Mouse (Mus musculus): ENCODE measurements around the gene Ankrd28. TPM values are rescaled to one million over a fixed set of nuclear protein-coding genes. Genes with fewer than 3 reads are reported as not detected.
A peak's percentile ranks its signal among the peaks of the same experiment; 100 is the strongest.

Ankrd28 gene
- total and polyA plus RNA-seq, 3 experiments: 6.6 to 27.7 (median 22.1) TPM

DNA sequence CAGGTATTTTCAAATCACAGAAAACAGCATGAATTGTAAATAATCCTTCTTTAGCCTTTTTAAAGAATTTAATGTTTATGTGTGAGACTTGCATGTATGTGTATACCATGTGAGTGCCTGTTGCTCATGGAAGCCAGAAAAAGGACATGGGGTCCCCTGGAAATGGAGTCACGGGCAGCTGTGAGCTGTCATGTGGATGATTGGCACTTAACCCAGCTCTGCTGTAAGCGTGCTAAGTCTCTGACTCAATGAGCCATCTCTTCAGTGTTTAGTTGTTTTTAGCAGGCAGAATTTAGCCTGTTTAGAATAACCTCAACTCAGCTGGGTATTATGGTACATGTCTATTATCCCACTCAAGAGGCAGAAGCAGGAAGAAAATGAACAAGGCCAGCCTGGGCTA is 43.5 kb downstream of the Ankrd28 start:
- Histone ChIP-seq H3K79me2 (replicated peaks; ENCODE audit: control insufficient read depth, insufficient read depth, low read length) (no peaks in the 10 kb centered on the region; the same call in 1 of the 2 replicates), H3K4me1 (ENCODE audit: control insufficient read depth, insufficient read depth, low read length) (no peaks in the 10 kb centered on the region; the same call in 1 of the 2 replicates), H3K9ac (ENCODE audit: low read depth, low read length) (no peak overlapping the region), H3K36me3 (ENCODE audit: control insufficient read depth, insufficient read depth, low read length) (peaks cover under 1% of the 10 kb centered on the region), H3K27me3 (ENCODE audit: control insufficient read depth, insufficient read depth, low read length) (no peaks in the 10 kb centered on the region), H3K27ac (no peak overlapping the region), H3K4me3 (no peak overlapping the region)
- TF ChIP-seq CTCF (IDR thresholded peaks at IDR 0.05) (no peak), POLR2A (IDR thresholded peaks at IDR 0.05; ENCODE audit: insufficient read depth, low read depth, low read length) (no peak), EP300 (IDR thresholded peaks at IDR 0.05; ENCODE audit: insufficient read depth, low read depth, low read length) (no peak)
- intact Hi-C loops (cut with DNase I): no loop called here
- 63% methylated on average over 2 of the region's 2 CpGs for WGBS
- DNase-seq: no peak

DNA sequence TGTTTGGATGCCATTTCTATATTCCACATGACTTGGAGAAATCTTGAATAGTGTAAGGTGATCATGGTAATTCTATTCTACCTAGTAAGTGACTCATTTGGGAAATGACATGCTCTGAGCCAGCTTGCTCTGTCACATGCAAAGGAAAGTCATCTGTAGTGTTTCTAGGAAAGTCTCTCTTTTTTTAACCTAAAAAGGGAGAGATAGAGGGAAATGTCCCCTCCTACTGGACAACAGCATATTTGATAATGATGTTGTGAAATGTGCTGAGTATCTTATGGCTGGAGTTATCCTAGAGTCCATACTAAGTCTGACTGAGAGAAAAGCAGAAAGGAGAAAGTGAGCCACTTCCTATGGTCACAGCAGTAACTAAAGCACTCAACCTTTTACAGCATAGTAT is 44.8 kb downstream of the Ankrd28 start:
- no peak for DNase-seq
- TF ChIP-seq POLR2A (IDR thresholded peaks at IDR 0.05; ENCODE audit: insufficient read depth, low read depth, low read length): no peak
- peak; percentile 49 for TF ChIP-seq CTCF (IDR thresholded peaks at IDR 0.05)
- no peak for TF ChIP-seq EP300 (IDR thresholded peaks at IDR 0.05; ENCODE audit: insufficient read depth, low read depth, low read length)
- intact Hi-C loops (cut with DNase I): no loop called here
- Histone ChIP-seq H3K4me1 (ENCODE audit: control insufficient read depth, insufficient read depth, low read length) (peaks cover 2% of the 10 kb centered on the region), H3K36me3 (ENCODE audit: control insufficient read depth, insufficient read depth, low read length) (peaks cover 5% of the 10 kb centered on the region), H3K27me3 (ENCODE audit: control insufficient read depth, insufficient read depth, low read length) (no peaks in the 10 kb centered on the region), H3K9ac (ENCODE audit: low read depth, low read length) (no peak overlapping the region), H3K4me3 (no peak overlapping the region), H3K27ac (no peak overlapping the region), H3K79me2 (replicated peaks; ENCODE audit: control insufficient read depth, insufficient read depth, low read length) (no peaks in the 10 kb centered on the region; the same call in 1 of the 2 replicates)

DNA sequence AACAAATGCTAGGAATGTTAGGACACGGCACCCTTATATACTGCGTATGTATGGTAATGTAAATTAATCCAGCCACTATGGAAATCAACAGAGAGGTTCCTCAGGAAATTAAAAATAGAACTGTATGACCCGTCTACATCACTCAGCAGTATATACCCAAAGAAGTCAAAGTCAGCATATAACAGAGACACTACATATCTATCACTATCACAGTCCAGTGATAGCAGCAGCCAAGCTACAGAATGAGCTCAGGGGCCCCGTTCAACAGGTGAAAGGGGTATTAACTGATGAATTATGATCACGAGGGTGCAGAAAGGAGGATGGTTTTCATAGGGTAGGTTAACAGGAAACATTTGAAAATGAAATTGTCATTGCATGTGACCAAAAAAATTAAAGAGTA is 45.5 kb downstream of the Ankrd28 start:
- TF ChIP-seq POLR2A (IDR thresholded peaks at IDR 0.05; ENCODE audit: insufficient read depth, low read depth, low read length) (no peak), CTCF (IDR thresholded peaks at IDR 0.05) (no peak), EP300 (IDR thresholded peaks at IDR 0.05; ENCODE audit: insufficient read depth, low read depth, low read length) (no peak)
- Histone ChIP-seq H3K36me3 (ENCODE audit: control insufficient read depth, insufficient read depth, low read length) (peaks cover 5% of the 10 kb centered on the region), H3K27ac (no peak overlapping the region), H3K4me3 (no peak overlapping the region), H3K27me3 (ENCODE audit: control insufficient read depth, insufficient read depth, low read length) (no peaks in the 10 kb centered on the region), H3K4me1 (ENCODE audit: control insufficient read depth, insufficient read depth, low read length) (peaks cover 2% of the 10 kb centered on the region), H3K9ac (ENCODE audit: low read depth, low read length) (no peak overlapping the region), H3K79me2 (replicated peaks; ENCODE audit: control insufficient read depth, insufficient read depth, low read length) (no peaks in the 10 kb centered on the region; the same call in 1 of the 2 replicates)
- intact Hi-C loops (cut with DNase I): no loop called here
- 81% methylated on average over 5 of the region's 5 CpGs for WGBS
- no peak for DNase-seq

DNA sequence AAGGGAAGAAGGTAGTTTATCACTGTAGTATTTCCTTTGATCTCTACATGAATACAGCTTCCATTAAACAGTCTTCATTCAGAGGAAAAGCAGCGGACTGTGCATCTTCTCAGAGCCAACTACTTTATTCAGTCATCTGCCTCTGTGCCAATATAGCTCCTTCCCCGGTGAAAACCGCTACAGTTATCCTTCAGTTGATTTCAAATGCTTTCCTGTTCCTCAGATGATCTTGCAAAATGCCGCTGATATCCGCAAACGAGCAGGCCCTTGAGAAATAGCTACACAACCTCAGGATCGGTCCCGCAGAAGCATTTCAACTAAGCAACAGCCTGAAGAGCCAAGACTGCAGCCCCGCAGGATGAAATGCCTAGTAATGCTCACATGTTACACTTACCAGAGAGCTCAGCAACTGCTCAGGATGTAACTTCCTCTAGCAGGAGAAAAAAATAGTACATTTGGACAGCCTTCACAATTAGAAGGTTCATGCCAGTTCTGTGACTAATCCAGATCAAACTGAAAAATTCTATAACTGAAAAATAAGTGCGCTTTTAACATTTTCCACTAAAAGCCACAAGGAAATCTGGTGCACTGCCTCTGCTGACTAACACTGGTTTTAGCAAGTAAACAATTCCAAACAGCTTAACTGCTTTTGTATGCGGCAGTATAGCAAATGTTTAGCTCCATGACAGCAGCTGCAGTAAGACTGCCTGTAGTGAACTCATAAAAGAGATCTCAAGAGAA is 49.0 kb downstream of the Ankrd28 start:
- H3K4me3 ChIP-seq: peak overlapping the region; percentile 47
- peaks cover 2% of the 10 kb centered on the region for H3K4me1 ChIP-seq (ENCODE audit: control insufficient read depth, insufficient read depth, low read length)
- DNase-seq: peak; percentile 60
- H3K9ac ChIP-seq (ENCODE audit: low read depth, low read length): peak overlapping the region; percentile 80
- H3K27ac ChIP-seq: peak overlapping the region; percentile 79
- peaks cover 5% of the 10 kb centered on the region for H3K36me3 ChIP-seq (ENCODE audit: control insufficient read depth, insufficient read depth, low read length)
- 4% methylated on average over 11 of the region's 11 CpGs for WGBS
- no peaks in the 10 kb centered on the region; the same call in 1 of the 2 replicates for H3K79me2 ChIP-seq (replicated peaks; ENCODE audit: control insufficient read depth, insufficient read depth, low read length)
- intact Hi-C loops (cut with DNase I): no loop called here
- TF ChIP-seq EP300 (IDR thresholded peaks at IDR 0.05; ENCODE audit: insufficient read depth, low read depth, low read length) (0 out of 2 replicates have a peak, but pooled peaks have one; percentile 19), POLR2A (IDR thresholded peaks at IDR 0.05; ENCODE audit: insufficient read depth, low read depth, low read length) (no peak; the same call in 1 of the 2 replicates), CTCF (IDR thresholded peaks at IDR 0.05) (0 out of 2 replicates have a peak, but pooled peaks have one; percentile 4)
- no peaks in the 10 kb centered on the region for H3K27me3 ChIP-seq (ENCODE audit: control insufficient read depth, insufficient read depth, low read length)

DNA sequence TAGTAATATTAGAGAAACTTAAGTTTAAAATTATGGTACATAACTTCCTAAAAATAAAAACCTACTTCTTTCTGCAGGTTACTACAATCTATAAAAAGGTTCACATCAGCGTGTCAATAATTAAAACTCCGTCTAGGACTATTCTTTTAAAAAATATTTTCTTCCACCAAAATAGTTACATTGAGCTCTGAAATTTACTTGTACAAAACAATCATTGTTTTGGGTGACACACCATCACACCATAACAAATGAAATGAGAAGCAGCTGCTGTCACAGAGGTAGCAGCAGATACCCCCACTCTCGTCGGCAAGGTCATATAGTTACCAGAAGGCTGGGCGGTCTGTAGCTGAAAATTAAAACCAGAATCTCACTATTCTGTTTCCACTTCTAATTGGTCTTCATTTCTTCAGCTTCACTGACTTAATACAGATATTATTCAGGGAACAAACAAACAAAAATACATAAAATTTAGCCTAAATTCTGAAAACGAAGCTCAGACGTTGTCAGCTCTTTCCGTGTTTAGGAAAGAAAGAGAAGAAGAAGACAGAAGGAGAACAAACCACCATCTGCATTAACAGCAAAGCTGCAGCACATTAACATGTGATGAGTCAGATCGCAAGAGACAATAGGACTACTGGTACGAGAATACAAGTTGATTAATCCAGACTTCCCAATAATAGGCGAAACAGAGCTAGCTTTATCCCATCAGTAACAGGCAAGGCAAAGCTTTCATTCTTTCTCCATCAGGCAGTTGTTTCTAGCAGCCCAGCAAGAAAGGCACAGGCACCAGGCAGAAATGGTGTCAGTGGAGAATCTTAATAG is 49.8 kb downstream of the Ankrd28 start:
- no peak for DNase-seq
- no peaks in the 10 kb centered on the region for H3K27me3 ChIP-seq (ENCODE audit: control insufficient read depth, insufficient read depth, low read length)
- peaks cover 5% of the 10 kb centered on the region for H3K36me3 ChIP-seq (ENCODE audit: control insufficient read depth, insufficient read depth, low read length)
- H3K79me2 ChIP-seq (replicated peaks; ENCODE audit: control insufficient read depth, insufficient read depth, low read length): no peaks in the 10 kb centered on the region; the same call in 1 of the 2 replicates
- TF ChIP-seq POLR2A (IDR thresholded peaks at IDR 0.05; ENCODE audit: insufficient read depth, low read depth, low read length): no peak
- no peak for TF ChIP-seq EP300 (IDR thresholded peaks at IDR 0.05; ENCODE audit: insufficient read depth, low read depth, low read length)
- no peak for TF ChIP-seq CTCF (IDR thresholded peaks at IDR 0.05)
- 48% methylated on average over 11 of the region's 11 CpGs for WGBS
- peak overlapping the region; percentile 79 for H3K27ac ChIP-seq
- H3K4me1 ChIP-seq (ENCODE audit: control insufficient read depth, insufficient read depth, low read length): peaks cover 2% of the 10 kb centered on the region
- H3K4me3 ChIP-seq: peak overlapping the region; percentile 47
- intact Hi-C loops (cut with DNase I): no loop called here
- H3K9ac ChIP-seq (ENCODE audit: low read depth, low read length): peak overlapping the region; percentile 54

All from heart, adult 2 months (tissue).